ENCODE assay signal across 17 mouse cellular contexts in the genomic region with DNA sequence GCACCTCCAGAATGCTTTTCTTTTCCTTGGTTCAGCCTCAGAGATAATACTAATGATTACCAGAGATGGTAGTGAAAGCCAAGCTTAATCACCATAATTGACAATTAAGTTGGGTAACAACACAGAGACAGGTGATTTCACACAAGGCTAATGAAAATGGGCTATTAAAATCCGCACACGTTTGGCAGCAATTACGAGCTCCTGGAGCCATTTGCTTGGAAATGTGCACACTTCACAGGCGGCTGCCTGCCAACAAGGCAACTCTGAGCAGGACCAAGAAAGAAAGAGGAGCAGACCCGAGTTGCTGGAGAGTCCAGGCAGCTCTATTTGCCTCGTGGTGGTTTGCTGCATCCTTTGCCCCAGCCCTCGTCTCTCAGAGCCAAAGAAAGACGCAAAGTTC.
DNase-seq lines count a peak whose midpoint lies in the region; ATAC-seq lines count a peak whose summit lies in the region.
"Had no signal": no experiment of that assay in that cellular context is flagged by ENCODE, and none has a peak within 500 bp of the region (broad histone marks: within the 10 kb centered on the region; RNA-seq: fewer than 3 reads in every experiment).

No protein-coding gene starts in this region.

- H3K4me1 ChIP-seq in forebrain, embryonic 13.5 days: peaks cover 25% of the 10 kb centered on the region
- no peaks in the 10 kb centered on the region for H3K4me1 ChIP-seq in forebrain, embryonic 11.5 days (replicated peaks; ENCODE audit: control insufficient read depth, insufficient read depth, low read length)
- H3K4me1 ChIP-seq in neural tube, embryonic 13.5 days (replicated peaks): peaks cover 24% of the 10 kb centered on the region
- H3K4me1 ChIP-seq in forebrain, embryonic 16.5 days (replicated peaks; ENCODE audit: control insufficient read depth, insufficient read depth, low read length): peaks cover 22% of the 10 kb centered on the region
- H3K4me1 ChIP-seq: liver, embryonic 15.5 days had no signal

- 0 out of 2 replicates have a peak overlapping the region, but pooled peaks have one; percentile 6 for H3K4me2 ChIP-seq in forebrain, embryonic 13.5 days
- H3K4me2 ChIP-seq in forebrain, embryonic 11.5 days (ENCODE audit: low read depth, low read length, severe bottlenecking): no peak overlapping the region
- no peak overlapping the region for H3K4me2 ChIP-seq in neural tube, embryonic 13.5 days
- H3K4me2 ChIP-seq in forebrain, embryonic 16.5 days (ENCODE audit: low read length): no peak overlapping the region
- H3K4me2 ChIP-seq: limb, embryonic 15.5 days; liver, embryonic 15.5 days; midbrain, embryonic 12.5 days had no signal

- H3K27me3 ChIP-seq in forebrain, embryonic 13.5 days: peaks cover 15% of the 10 kb centered on the region; the same call in 1 of the 2 replicates
- no peaks in the 10 kb centered on the region for H3K27me3 ChIP-seq in forebrain, embryonic 11.5 days (ENCODE audit: control insufficient read depth, insufficient read depth, low read length)
- no peaks in the 10 kb centered on the region for H3K27me3 ChIP-seq in neural tube, embryonic 13.5 days
- H3K27me3 ChIP-seq in forebrain, embryonic 16.5 days (replicated peaks; ENCODE audit: control insufficient read depth, insufficient read depth, low read length): peaks cover 4% of the 10 kb centered on the region; the same call in 1 of the 2 replicates
- H3K27me3 ChIP-seq: CH12.LX; limb, embryonic 15.5 days; liver, embryonic 15.5 days; midbrain, embryonic 12.5 days had no signal

- no peak for DNase-seq in forebrain, embryonic 11.5 days (ENCODE audit: low spot score)
- no peak for DNase-seq in neural tube, embryonic 10.5 days (ENCODE audit: extremely low spot score, low spot score)
- DNase-seq in lung, postnatal 14 days: no peak
- DNase-seq in kidney, adult 11 months: no peak
- DNase-seq: cerebellum, adult 2 months; gastrocnemius, postnatal 14 days had no signal

- 34% methylated on average over 8 of the region's 8 CpGs for WGBS in forebrain, embryonic 13.5 days
- WGBS in forebrain, embryonic 11.5 days: 78% methylated on average over 8 of the region's 8 CpGs
- 55% methylated on average over 8 of the region's 8 CpGs for WGBS in neural tube, embryonic 13.5 days
- WGBS in forebrain, embryonic 16.5 days: 25% methylated on average over 8 of the region's 8 CpGs

- H3K4me3 ChIP-seq in forebrain, embryonic 13.5 days: no peak overlapping the region
- H3K4me3 ChIP-seq in forebrain, embryonic 11.5 days (ENCODE audit: low read depth, low read length): no peak overlapping the region
- no peak overlapping the region for H3K4me3 ChIP-seq in neural tube, embryonic 13.5 days
- H3K4me3 ChIP-seq in forebrain, embryonic 16.5 days (replicated peaks; ENCODE audit: low read length): no peak overlapping the region
- H3K4me3 ChIP-seq: embryonic facial prominence, embryonic 10.5 days; limb, embryonic 15.5 days; liver, embryonic 15.5 days; midbrain, embryonic 12.5 days; myocyte had no signal

- peak; percentile 50 for ATAC-seq in forebrain, embryonic 13.5 days
- ATAC-seq in forebrain, embryonic 11.5 days (replicated peaks; ENCODE audit: low FRiP score): no peak
- ATAC-seq in neural tube, embryonic 13.5 days (ENCODE audit: low read depth): peak; percentile 33; the same call in 1 of the 2 replicates
- ATAC-seq in forebrain, embryonic 16.5 days: peak; percentile 35; the same call in 1 of the 2 replicates
- ATAC-seq: intestine, postnatal 0 days had no signal

- no peak overlapping the region for H3K9ac ChIP-seq in forebrain, embryonic 13.5 days
- no peak overlapping the region for H3K9ac ChIP-seq in forebrain, embryonic 11.5 days (ENCODE audit: low read length)
- no peak overlapping the region for H3K9ac ChIP-seq in neural tube, embryonic 13.5 days
- H3K9ac ChIP-seq in forebrain, embryonic 16.5 days (replicated peaks; ENCODE audit: low read depth, low read length): no peak overlapping the region
- H3K9ac ChIP-seq: limb, embryonic 15.5 days; liver, embryonic 15.5 days; midbrain, embryonic 12.5 days had no signal

- no peak overlapping the region for H3K27ac ChIP-seq in forebrain, embryonic 13.5 days
- no peak overlapping the region for H3K27ac ChIP-seq in forebrain, embryonic 11.5 days (ENCODE audit: low read depth, low read length)
- H3K27ac ChIP-seq in neural tube, embryonic 13.5 days (replicated peaks): no peak overlapping the region; the same call in 1 of the 2 replicates
- H3K27ac ChIP-seq in forebrain, embryonic 16.5 days (ENCODE audit: low read length): no peak overlapping the region
- H3K27ac ChIP-seq: embryonic facial prominence, embryonic 10.5 days; kidney, postnatal 0 days; limb, embryonic 15.5 days; liver, embryonic 15.5 days; midbrain, embryonic 12.5 days had no signal

- no peaks in the 10 kb centered on the region for H3K36me3 ChIP-seq in forebrain, embryonic 13.5 days (ENCODE audit: poor library complexity, severe bottlenecking)
- H3K36me3 ChIP-seq in forebrain, embryonic 11.5 days (ENCODE audit: control insufficient read depth, insufficient read depth, low read length): no peaks in the 10 kb centered on the region
- H3K36me3 ChIP-seq in neural tube, embryonic 13.5 days: no peaks in the 10 kb centered on the region
- H3K36me3 ChIP-seq in forebrain, embryonic 16.5 days (ENCODE audit: control insufficient read depth, insufficient read depth): no peaks in the 10 kb centered on the region
- H3K36me3 ChIP-seq: embryonic facial prominence, embryonic 10.5 days; limb, embryonic 15.5 days; liver, embryonic 15.5 days; midbrain, embryonic 12.5 days had no signal

- peaks cover 3% of the 10 kb centered on the region; the same call in 1 of the 2 replicates for H3K9me3 ChIP-seq in forebrain, embryonic 13.5 days (replicated peaks)
- no peaks in the 10 kb centered on the region for H3K9me3 ChIP-seq in forebrain, embryonic 11.5 days (ENCODE audit: control insufficient read depth, low read length)
- H3K9me3 ChIP-seq in neural tube, embryonic 13.5 days: no peaks in the 10 kb centered on the region
- H3K9me3 ChIP-seq in forebrain, embryonic 16.5 days (ENCODE audit: control insufficient read depth, low read length): no peaks in the 10 kb centered on the region
- H3K9me3 ChIP-seq: embryonic facial prominence, embryonic 10.5 days; limb, embryonic 15.5 days; liver, embryonic 15.5 days; midbrain, embryonic 12.5 days had no signal
